ENCODE assay signal across 17 mouse cellular contexts in the genomic region with DNA sequence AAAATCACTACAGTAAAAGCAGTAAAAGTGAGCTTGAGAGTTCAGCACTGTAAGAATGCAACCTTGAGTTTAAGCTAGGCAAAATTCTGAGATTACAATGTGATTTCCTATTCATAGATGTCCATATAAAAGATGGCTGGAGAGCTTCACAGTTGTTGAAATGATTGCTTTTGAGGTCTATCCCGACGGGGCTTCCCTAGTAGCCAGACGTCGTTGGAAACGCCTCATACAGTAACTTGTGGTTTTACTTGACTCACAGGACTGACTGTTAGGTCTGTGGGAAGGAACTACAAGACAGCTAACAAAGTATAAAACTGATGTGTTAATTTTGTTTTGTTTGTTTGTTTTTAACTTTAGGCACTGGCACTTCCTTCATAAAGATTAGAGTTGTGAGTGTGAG.
"Had no signal": no experiment of that assay in that cellular context is flagged by ENCODE, and none has a peak within 500 bp of the region (broad histone marks: within the 10 kb centered on the region; RNA-seq: fewer than 3 reads in every experiment).

No protein-coding gene starts in this region.

- H3K27me3 ChIP-seq: lung, embryonic 15.5 days; megakaryocyte, embryonic 14.5 days; midbrain, embryonic 12.5 days; midbrain, embryonic 15.5 days; neural tube, embryonic 12.5 days; stomach, embryonic 15.5 days had no signal

- H3K27ac ChIP-seq: lung, embryonic 15.5 days; macrophage; midbrain, embryonic 12.5 days; midbrain, embryonic 15.5 days; neural tube, embryonic 12.5 days; stomach, embryonic 15.5 days; stomach, postnatal 0 days had no signal

- H3K9me3 ChIP-seq: lung, embryonic 15.5 days; megakaryocyte, embryonic 14.5 days; midbrain, embryonic 12.5 days; midbrain, embryonic 15.5 days; neural tube, embryonic 12.5 days; stomach, embryonic 15.5 days had no signal

- H3K4me3 ChIP-seq: lung, embryonic 15.5 days; megakaryocyte, embryonic 14.5 days; midbrain, embryonic 12.5 days; midbrain, embryonic 15.5 days; neural tube, embryonic 12.5 days; stomach, embryonic 15.5 days had no signal

- DNase-seq: liver, postnatal 0 days; lung, adult 2 months; lung, postnatal 14 days; lung, postnatal 36 days; right cerebral cortex, postnatal 14 days; thymus, adult 2 months; thymus, postnatal 25 days; thymus, postnatal 4 days had no signal

- ATAC-seq: liver, postnatal 0 days; lung, postnatal 0 days; midbrain, embryonic 15.5 days had no signal
